Mouse (Mus musculus): Measurements from ENCODE around the gene Slc44a1.

Gene Slc44a1

DNA sequence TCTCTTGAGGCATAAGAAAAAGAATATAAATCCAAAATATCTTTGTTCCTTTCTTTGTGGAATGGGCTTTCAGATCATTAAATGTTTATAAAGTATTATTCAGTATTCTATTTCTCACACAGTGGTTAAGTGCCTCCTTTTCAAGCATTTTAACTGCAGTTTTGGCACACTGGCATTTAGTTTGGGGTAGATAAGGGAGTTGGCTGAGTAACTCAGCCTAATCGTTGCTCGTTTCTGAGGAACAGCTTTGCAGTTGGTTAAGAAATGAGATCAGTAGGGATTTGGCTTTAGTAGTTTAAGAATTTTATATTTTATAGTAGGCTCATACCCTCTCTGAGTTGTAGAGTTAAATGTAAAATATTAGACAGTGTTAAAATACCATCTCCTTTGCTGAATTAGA is 97.3 kb downstream of the Slc44a1 start:
- no peak for DNase-seq (ENCODE audit: low spot score in 2 of 2)

DNA sequence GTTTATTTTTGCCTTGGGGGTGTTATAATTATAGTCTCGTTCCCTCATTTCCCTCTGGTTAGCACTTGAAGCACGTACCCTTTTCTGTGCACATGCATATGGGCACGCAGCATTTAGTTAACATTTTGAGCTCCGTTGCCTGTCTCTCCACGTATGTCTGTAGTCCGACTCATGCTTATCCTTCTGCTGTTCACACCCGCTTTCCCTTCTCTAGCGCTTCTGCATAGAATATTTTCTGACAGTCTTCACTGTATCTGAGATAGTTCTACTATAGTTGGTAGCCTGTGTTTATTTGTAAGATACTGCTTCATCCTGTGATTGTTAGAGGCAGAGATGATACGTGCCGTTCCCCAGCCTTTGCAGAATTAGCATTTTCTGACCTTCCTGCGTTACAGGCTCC is 98.4 kb downstream of the Slc44a1 start:
- no peak for DNase-seq (ENCODE audit: low spot score in 2 of 2)

DNA sequence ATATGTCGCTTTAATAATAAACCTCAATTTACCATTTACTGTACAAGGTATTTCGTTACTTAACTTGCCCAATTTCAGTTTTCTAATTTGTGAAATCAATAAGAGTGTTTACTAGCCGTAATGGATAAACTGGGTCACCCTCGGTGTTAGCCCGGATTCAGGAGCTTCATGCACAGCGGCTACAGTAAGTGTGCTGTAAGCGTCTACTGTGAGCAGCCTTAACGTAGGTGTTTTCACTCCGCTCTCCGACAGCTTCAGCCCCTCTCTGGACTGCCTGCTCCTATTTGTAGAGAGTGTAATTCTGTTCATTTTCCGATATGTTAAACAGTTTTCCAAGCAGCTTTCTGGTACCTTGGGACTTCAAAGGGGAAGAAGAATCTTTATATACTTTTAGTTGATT is 99.7 kb downstream of the Slc44a1 start:
- DNase-seq (ENCODE audit: low spot score in 2 of 2), result peak in 1 of 2 experiments; percentile 60

DNA sequence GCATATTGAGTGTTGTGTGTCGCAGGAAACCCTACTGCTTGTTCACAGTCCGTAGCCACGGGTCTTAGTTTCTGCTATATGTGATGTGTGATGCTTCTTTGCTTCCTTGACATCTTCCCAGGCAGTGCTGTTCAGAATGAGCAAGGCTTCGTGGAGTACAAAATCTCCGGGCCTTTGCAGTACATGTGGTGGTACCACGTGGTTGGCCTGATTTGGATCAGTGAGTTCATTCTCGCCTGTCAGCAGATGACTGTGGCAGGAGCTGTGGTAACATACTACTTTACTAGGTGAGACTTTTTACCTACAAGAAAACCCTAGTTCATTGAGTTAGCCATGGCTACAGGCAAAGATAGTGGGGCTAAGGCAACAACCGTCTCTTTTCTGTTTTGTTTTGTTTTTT is 103.2 kb downstream of the Slc44a1 start:
- DNase-seq (ENCODE audit: low spot score in 2 of 2), result no peak

DNA sequence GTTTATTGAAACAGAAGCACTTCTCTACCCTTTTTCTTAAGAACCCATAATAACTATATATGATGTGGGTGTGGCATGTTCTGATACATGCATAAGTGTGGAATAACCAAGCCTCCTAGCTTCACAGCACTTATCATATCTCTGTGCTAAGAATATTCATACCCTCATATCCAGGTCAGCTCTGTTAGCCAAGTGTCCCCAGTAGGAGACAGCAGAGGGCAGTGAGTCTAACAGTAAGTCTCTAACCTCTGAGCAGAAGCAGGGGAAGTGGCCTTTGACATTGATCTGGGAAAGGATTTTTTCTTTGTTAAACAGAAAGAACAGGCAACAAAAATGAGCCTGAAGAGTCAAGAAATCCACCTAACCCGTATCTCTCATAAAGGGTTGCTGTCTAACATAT is 104.7 kb downstream of the Slc44a1 start:
- no peak for DNase-seq (ENCODE audit: low spot score in 2 of 2)

DNA sequence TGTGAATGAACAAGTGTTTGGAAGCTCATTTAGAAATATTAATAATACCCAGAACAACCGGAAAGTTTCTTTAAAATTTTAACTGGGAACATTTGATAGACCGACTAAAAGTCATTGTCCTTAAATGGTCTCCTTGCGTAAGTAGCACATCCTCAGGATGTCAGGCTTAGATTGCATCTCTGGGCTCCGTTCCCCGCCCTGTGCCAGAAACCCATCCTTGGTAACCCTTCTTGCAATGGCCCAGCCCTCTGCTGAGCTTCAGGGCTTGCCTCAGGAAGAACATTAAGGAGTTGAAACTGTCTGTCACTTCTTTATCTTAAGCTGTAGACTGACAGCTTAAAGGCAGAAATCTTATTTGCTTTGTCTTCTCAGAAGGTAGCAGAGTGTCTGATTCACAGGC is 107.2 kb downstream of the Slc44a1 start:
- no peak for DNase-seq (ENCODE audit: low spot score in 2 of 2)

DNA sequence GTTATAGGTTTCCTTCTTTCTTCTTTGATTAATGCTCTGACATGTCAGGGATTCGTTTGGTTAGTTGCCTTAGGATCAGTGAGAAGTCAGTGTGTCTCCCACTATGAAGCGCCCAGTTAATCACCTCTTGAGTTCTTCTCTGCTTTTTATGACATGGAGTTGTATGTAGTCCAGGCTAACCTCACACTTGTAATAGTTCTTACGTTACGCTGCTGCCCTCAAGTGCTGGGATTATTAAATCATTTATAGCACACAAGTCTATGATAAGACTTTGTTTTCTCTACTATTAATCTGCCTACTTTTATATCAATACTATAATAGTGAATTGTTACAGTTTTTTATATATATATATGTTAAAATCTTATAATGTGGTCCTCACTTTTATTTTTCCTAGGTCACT is 109.2 kb downstream of the Slc44a1 start:
- DNase-seq (ENCODE audit: low spot score in 2 of 2), result no peak

DNA sequence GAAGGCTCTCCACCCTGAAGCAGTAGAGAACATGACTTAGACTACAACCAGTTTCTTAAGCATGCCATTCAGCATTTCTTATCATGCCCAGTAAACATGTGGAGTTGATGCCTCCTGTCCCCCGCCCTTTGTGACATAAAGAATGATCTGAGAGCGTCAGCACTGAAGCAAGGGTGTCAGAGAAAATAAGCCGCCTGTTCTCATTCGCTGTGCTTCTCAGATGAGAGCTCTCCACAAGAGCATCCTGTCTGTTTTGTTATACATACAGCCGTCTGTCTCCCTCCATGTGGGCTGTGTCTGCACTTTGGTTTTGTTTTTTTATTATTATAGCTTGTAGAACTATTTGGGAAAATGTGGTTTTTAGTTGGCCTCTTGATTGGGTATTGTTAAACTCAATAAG is 124.4 kb downstream of the Slc44a1 start:
- no peak for DNase-seq (ENCODE audit: low spot score in 2 of 2)

DNA sequence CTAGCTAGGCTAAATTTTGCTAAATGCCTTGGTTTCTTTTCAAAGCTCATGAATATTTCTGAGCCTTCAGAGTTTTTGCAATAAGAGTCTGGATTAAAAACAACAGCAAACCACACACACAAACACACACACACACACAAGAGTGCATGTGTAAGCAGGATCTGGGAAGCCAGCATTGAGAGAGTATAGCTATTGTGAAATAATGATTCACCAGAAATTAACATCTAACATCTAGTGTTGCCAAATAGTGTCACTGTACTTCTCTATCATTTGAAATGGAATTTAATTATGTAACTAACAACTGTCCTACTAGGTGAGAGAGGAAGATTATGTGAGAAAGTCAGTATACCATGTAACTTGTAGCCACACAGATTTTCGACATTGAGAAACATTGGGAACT is 126.9 kb downstream of the Slc44a1 start:
- no peak for DNase-seq (ENCODE audit: low spot score in 2 of 2)

DNA sequence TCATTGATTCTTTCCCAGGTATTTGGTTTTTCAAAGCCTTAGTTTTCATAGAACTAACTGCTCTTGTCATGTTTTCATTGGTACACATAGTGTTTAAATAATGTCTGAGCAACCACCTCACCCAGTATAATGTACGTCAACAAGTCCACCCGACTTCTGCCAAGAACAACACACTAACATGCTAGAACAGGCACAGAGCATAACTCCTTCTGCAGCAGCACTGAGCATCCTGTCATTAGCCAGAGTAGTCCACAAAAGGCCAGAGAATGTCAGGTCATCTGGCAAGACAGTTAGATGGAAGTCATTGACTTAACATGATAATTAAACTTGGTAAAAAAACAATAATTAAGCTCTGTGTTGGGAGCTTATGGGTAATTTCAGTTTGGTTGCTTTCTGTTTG is 135.3 kb downstream of the Slc44a1 start:
- no peak for DNase-seq (ENCODE audit: low spot score in 2 of 2)

DNA sequence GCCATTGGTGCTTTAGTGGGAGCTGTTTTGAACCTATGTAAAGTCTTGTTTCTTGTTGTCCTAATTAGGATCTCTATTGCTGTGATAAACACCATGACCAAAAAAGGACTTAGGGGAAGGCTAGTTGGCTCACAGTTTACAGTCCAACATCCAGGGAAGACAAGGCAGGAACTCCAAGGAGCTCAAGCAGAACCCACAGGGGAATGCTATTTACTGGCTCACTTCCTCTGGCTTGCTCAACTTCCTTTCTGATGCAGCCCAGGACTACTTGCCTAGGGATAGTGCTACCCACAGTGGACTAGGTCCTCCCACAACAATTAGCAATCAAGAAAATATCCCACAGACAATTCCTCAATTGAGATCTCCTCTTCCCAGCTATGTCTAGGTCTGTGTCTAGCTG is 147.5 kb downstream of the Slc44a1 start:
- DNase-seq (ENCODE audit: low spot score in 2 of 2), result no peak

DNA sequence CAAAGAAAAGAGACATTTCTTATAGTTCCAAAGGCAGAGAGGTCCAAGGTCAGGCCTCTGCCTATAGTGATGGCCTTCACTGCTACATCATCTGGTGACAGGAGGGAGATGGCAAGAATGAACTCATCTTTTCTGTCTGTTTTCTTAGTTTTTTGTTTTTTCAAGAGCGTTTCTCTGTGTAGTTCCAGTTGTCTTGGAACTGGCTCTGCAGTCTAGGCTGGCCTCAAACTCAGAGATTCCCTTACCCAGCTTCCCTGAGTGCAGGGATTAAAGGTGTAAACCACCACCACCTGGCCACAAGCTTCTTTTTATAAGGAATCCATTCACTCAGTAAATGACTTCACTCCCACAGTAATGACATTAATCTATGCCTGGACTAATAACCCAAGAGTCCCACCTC is 148.7 kb downstream of the Slc44a1 start:
- DNase-seq (ENCODE audit: low spot score in 2 of 2), result no peak

DNA sequence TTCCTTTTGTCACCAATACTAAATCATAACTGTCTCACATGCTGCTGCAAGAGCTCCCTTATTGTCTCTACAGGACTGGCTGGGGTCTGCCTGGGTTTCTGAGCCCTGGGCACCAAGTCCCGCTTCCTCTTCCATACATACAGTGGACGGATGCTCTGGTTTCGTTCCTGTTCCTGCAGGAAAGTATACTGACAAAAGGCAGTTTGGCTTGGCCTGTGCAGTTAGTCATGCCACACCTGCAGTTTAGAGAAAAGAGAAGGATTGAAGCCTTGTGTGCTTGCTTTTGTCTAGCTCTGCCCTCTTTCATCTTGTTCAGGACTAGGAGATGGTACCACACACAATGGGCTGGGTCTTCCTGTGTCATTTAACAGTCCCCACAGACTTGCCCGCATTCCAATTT is 149.3 kb downstream of the Slc44a1 start:
- DNase-seq (ENCODE audit: low spot score in 2 of 2), result no peak

DNA sequence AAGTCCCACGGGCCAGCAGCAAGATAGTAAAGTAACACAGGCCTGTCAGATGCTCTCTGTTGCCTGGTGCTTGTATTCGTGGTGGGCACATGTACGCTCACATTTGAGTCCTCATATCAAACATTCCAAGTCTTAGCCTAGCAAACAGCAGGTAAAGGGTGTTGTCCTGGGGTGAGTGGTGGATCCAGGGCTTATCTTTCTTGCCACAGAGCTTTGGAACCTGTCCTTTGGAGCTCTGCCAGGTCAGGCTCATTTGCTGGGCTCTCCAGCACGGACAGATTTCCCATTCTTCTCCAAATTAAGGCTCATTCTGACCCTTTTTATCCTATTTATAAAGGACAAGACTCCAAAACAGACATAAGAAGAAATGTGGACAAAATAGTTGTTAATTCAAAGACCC is 149.9 kb downstream of the Slc44a1 start:
- DNase-seq (ENCODE audit: low spot score in 2 of 2), result no peak

DNA sequence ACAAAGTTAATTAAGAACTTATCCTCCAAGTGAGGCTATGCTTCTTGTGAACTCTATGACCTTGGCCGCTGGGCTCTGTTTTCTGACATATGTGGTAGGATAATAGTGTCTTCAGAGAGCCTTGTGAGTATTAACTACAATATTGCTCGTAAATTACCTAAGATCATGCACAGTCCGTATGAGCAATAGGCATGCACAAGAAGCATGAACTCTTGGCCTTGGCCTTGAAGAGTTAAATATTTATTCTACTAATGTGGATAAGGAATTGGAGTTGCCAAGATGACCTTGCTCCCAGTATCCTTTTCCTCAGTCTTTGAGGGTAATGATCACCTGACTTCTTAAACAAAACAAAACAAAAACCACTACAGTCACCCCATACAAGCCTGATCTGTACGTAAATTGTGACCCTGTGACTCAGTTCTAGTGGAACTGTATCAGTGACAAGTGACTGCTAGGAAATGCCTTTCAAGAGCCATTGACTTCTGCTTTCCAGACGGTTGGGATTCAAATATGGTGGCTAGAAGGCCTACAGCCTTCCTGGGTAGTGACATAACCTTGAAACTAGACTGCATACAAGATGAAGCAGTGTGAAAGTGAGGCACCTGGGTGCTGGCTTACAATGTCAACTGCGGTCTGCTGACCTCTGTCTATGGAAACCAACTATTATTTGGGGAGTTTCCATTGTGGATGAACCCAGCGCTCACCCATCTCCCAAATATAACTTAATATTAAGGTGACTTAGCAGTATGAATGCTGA is 150.7 kb downstream of the Slc44a1 start:
- no peak for DNase-seq (ENCODE audit: low spot score in 2 of 2)

DNA sequence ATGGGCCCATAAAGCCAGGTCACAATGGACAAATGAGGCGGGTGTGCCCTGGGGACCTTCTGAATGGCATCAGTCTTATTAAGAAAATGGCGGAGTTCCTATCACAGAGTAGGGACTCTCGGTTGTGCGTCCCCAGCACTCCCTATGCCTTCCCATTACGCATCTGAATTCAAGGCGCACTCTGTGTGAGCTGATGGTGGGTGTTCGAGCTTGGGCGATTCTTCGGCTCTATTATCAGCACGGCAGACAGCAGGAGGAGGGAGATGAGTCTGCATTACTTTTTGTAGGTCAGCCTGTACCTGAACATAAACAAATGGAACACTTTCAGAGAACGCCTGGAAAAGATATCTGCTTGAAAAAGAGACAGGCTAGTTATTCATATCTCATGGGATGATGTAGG is 151.3 kb downstream of the Slc44a1 start:
- DNase-seq (ENCODE audit: low spot score in 2 of 2), result no peak

DNA sequence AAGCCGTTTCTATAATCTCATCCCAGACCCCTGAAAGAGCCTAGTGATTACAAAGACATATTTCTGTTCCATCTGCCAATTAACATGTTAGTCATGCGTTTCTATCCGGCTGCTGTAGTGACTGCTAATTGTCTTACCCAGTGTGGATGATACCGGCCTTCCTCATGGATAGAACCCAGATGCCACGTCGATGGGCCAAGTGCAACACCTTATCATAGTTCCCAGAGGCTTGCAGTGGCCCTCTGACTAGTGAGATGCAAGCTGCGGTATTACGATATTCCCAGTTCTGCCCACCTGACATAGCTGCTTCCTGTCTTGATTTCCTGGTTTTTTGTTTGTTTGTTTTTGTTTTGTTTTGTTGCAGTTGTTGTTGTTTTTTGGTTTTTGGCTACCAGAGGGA is 151.7 kb downstream of the Slc44a1 start:
- DNase-seq (ENCODE audit: low spot score in 2 of 2), result no peak

DNA sequence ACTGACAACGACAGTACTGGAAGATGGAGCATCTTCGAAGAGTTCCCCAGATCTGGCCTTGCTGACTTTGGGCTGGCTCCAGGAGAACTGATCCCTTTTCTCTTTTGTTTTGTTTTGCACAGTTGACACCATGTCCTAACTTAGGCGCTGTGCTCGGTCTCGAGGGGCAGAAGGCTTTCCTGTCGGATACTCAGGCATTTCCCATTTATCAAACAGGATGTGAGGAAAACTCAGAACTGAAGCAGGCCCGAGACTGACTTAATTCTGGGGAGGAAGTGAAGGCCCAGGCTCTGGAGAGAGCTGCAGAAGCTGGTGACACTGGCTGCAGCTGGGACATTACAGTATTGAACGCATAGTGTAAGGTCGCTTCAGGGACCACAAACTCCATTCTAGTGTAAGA is 152.2 kb downstream of the Slc44a1 start:
- no peak for DNase-seq (ENCODE audit: low spot score in 2 of 2)

DNA sequence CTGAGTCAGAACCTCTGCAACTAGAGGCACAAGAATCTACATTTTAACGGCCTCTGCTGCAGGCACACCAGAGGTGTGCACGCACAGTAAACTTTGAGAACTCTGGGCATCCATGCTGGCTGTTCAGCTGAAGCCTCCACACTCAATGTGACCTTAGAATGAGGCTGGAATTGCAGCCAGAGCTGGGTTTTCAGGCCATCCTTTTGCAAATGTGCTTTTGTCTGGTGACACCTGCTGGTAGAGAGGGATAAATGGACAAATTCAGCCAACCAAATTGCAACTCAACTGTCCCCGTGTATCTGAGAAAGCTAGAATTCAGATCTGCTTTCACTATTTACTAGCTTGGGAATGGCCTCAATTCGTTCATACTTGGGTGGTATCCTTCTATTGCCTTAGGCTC is 154.0 kb downstream of the Slc44a1 start:
- DNase-seq (ENCODE audit: low spot score in 2 of 2), result peak; percentile 43 to 72

DNA sequence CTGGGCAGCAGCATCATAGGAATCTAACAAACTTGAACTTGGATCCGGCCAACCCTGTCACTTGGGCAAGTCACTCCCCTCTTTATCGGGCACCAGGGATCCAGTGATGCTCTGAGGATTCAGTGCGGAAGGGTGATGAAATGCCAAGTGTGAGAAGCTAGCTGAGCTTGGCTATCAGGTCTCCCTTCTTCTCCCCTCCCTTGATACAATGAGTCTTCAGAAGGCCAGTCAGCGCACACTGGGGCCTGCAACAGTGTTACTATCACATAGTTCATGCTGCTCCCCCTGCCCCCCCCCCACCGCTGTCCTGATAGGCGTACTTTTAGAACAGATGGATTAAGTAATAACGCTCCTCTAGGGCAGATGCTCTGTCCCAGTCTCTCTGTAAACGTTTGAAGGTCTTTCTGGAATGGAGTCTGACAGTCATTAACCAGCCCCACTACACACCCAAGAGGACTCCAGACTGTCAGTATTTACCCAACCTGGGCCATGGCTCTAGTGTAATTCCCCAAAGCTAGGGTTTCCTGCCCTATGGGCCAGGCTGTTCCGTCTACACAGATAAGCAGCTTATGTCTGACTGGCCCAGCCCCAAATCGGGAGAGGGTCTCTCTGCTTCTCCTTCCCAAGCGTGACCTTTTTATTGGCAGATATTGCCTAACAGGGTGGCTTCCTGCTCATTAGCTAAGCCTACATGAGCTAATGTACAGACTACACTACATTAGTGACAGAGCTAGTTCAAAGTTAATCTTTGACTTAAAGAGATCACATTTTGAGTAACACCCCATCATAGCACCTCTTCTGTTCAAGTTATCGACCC is 155.2 kb downstream of the Slc44a1 start:
- DNase-seq (ENCODE audit: low spot score in 2 of 2), result no peak

DNA sequence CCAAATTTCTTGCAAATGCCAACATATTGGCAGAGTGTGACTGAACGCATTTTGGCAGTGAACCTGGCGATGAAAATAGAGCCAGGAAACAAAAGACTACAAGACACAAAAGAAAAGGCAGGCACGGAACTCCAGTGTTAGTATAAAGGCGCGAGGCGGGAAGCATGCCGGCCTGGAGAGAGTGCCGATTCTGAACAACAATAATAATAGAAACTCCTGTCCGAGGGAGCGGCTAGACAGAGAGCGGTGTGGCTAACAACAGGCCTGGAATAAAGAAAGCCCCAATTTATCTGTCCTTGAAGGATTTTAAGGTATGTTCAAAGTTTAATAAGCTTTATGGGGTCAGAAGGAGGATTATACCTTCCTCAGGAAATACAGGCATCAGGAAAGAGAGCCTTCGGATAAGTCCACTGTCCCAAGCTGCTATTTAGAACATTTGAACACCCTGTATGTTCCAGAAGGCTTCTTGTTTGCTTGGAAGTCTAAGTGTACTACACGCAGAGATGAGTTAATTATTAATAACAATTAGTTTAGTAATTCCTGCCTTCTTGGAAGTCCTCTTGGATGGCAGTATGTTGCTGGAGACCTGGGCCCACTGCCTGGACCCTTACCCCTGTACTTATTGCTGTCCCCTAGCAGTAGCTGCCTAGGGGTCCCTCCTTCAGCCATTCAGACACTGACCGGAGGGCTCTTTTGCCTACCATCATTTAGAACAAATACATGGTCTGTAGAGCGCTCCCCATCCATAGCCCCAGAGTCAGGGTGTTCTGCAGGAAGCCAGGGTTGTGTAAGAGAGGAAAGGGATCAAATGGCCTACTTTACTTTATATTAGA is 156.1 kb downstream of the Slc44a1 start:
- DNase-seq (ENCODE audit: low spot score in 2 of 2), result no peak

DNA sequence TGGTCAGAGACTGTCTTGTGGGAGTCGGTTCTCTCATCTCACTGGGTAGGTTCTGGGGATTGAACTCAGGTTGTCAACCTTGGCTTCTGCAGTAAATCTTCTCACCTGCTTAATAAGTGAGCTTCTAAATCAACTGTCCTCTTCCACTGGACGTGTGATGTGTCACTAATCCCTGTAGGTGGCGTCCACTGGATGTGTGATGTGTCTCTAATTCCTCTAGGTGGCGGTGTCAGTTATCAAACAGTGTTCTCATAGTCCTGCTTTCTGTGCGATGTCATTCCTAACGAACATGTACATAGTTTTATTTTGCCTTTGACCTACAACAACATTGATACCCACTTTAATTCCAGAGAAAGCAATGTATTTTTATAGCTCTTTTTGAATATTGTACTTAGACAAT is 160.2 kb downstream of the Slc44a1 start:
- DNase-seq (ENCODE audit: low spot score in 2 of 2), result no peak

All from frontal cortex, postnatal 36 days (tissue).